Mouse (Mus musculus) limb, embryonic 14.5 days (tissue): ENCODE results near the gene Lhpp. TPM values are rescaled to one million over a fixed set of nuclear protein-coding genes. Genes with fewer than 3 reads are reported as not detected.
A peak's percentile ranks its signal among the peaks of the same experiment; 100 is the strongest.

Source experiments
- ATAC-seq: fragments of 200-750 bp; cut with Nextera tagmentation; 2 replicates; pipeline ENCODE4 v1.8.0; 2017; ENCODE audit warnings: low read depth, moderate number of reproducible peaks, moderate TSS enrichment; ENCODE audit not compliant: low FRiP score
- DNase-seq: peaks from one replicate; pipeline ENCODE4 v3.0.0-alpha.2; 2015; ENCODE audit warnings: low spot score
- H3K27ac ChIP-seq: fragments of 300-500 bp; sonication (generic); replicated peaks from 2 replicates; pipeline ENCODE4 v1.5.1; 2014; ENCODE audit warnings: low read depth, mild to moderate bottlenecking, low read length, moderate library complexity, mixed read lengths
- H3K27me3 ChIP-seq: fragments of 300-500 bp; sonication (generic); 2 replicates; pipeline ENCODE4 v1.6.1; 2014; ENCODE audit warnings: low read length, mixed read lengths; ENCODE audit not compliant: control insufficient read depth, insufficient read depth
- H3K36me3 ChIP-seq: fragments of 300-500 bp; sonication (generic); 2 replicates; pipeline ENCODE4 v1.6.1; 2014; ENCODE audit warnings: mild to moderate bottlenecking, low read length, moderate library complexity, mixed read lengths; ENCODE audit not compliant: control insufficient read depth, insufficient read depth
- H3K4me1 ChIP-seq: fragments of 300-500 bp; sonication (generic); 2 replicates; pipeline ENCODE4 v1.6.1; 2014; ENCODE audit warnings: antibody characterized with exemption, low read length, mixed read lengths; ENCODE audit not compliant: control insufficient read depth, insufficient read depth
- H3K4me2 ChIP-seq: fragments of 300-500 bp; sonication (generic); replicated peaks from 2 replicates; pipeline ENCODE4 v1.6.1; 2014; ENCODE audit warnings: low read depth, mild to moderate bottlenecking, low read length, moderate library complexity; ENCODE audit not compliant: severe bottlenecking
- H3K4me3 ChIP-seq: fragments of 300-500 bp; sonication (generic); replicated peaks from 2 replicates; pipeline ENCODE4 v1.5.1; 2014; ENCODE audit warnings: low read length
- H3K9ac ChIP-seq: fragments of 300-500 bp; sonication (generic); 2 replicates; pipeline ENCODE4 v1.6.1; 2014; ENCODE audit warnings: mild to moderate bottlenecking, low read depth, low read length, moderate library complexity; ENCODE audit not compliant: severe bottlenecking
- H3K9me3 ChIP-seq: fragments of 300-500 bp; sonication (generic); 2 replicates; pipeline ENCODE4 v1.6.1; 2016; ENCODE audit warnings: low read length; ENCODE audit not compliant: control insufficient read depth
- POLR2A ChIP-seq: fragments of 200-500 bp; IDR thresholded peaks from 2 replicates; pipeline ENCODE4 v1.8.0; 2012; ENCODE audit warnings: inconsistent platforms, mild to moderate bottlenecking, moderate library complexity, borderline replicate concordance; ENCODE audit not compliant: insufficient read depth, insufficient read length; ENCODE audit errors: extremely low read depth
- WGBS: fragments of 180-500 bp; shearing (Covaris S2); extraction: QIAGEN DNeasy Blood & Tissue Kit; methylation state at CpG from one replicate; pipeline ENCODE4 v1.1.7; 2014; 5-methylcytosine and 5-hydroxymethylcytosine counted together
- polyA plus RNA-seq, 2 experiments: library from polyadenylated mRNA; depleted of rRNA in 1 of 2; stranded (reverse) in 1 of 2; unstranded in 1 of 2; fragments of >200 nt; fragmentation: Nextera tagmentation in 1 of 2; extraction: Ambion mirVana in 1 of 2; gene quantifications; 2 replicates each; pipeline versions ENCODE4 v1.2.1 to v1.2.3; 2012 to 2014

Lhpp gene
- polyA plus RNA-seq, 2 experiments: 20.9 to 22.5 TPM

GRCm38 (mm10) chr7:132597251-132598041, 13.0 kb upstream of the Lhpp start:
- Histone ChIP-seq H3K4me3 (peak overlapping the region; percentile 45), H3K4me2 (peak overlapping the region; percentile 89), H3K27ac (no peak overlapping the region), H3K36me3 (no peaks in the 10 kb centered on the region), H3K9me3 (no peaks in the 10 kb centered on the region), H3K4me1 (peaks cover 24% of the 10 kb centered on the region), H3K27me3 (peaks cover 71% of the 10 kb centered on the region), H3K9ac (peak overlapping the region; percentile 44)
- 0% methylated on average over 51 of the region's 60 CpGs for WGBS
- no peak for TF ChIP-seq POLR2A
- DNase-seq: no peak
- 0 out of 2 replicates have a peak, but pooled peaks have one; percentile 12 for ATAC-seq

- Histone ChIP-seq H3K9ac (0 out of 2 replicates have a peak within 1 kb of the TSS, but pooled peaks have one; percentile 38), H3K9me3 (no peaks in the 10 kb centered on the region), H3K4me2 (peak within 1 kb of the TSS; percentile 85), H3K4me1 (peaks cover 24% of the 10 kb centered on the region), H3K4me3 (peak within 1 kb of the TSS; percentile 37), H3K36me3 (no peaks in the 10 kb centered on the region), H3K27me3 (peaks cover 76% of the 10 kb centered on the region), H3K27ac (no peak within 1 kb of the TSS)
- WGBS: under 1% methylated on average over 46 of the region's 52 CpGs
- TF ChIP-seq POLR2A: no peak
- 0 out of 2 replicates have a peak, but pooled peaks have one; percentile 51 for ATAC-seq
- peak; percentile 31 for DNase-seq
Measured at GRCm38 (mm10) chr7:132599071-132599975, 11.1 kb upstream of the Lhpp start, which contains the start of gene Nkx1-2. Nkx1-2 (minus strand) TSS chr7:132599637.

DNA sequence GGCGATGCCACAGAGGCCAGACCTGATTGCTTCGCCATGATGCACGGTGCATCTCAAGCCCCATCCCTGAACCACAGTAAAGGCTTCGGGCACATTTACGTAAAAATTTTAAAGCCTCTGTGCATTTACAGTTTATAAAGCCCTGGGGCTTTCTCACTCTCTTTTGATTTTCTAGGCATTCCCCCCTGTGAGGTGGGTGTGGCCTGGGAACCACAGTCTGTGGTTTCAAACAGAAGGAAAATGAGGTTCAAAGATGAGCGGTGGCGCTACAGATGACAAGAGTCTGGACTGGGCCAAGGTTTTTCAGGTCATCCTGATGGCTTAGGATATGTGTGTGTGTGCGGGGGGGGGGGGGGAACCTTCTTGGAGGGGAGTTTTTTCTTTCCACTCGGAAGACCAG, 10.4 kb upstream of the Lhpp start:
- Histone ChIP-seq H3K4me2 (peak overlapping the region; percentile 85), H3K4me1 (peaks cover 24% of the 10 kb centered on the region), H3K36me3 (no peaks in the 10 kb centered on the region), H3K27me3 (peaks cover 76% of the 10 kb centered on the region), H3K9me3 (no peaks in the 10 kb centered on the region), H3K27ac (no peak overlapping the region), H3K4me3 (peak overlapping the region; percentile 37), H3K9ac (no peak overlapping the region)
- TF ChIP-seq POLR2A: no peak
- WGBS: 2% methylated on average over 9 of the region's 9 CpGs
- no peak for DNase-seq
- no peak for ATAC-seq

GRCm38 (mm10) chr7:132600926-132601325, 9.5 kb upstream of the Lhpp start:
- H3K27me3 ChIP-seq: peaks cover 70% of the 10 kb centered on the region
- no peak overlapping the region for H3K4me2 ChIP-seq
- H3K9ac ChIP-seq: no peak overlapping the region
- H3K4me3 ChIP-seq: no peak overlapping the region
- WGBS: 16% methylated on average over 8 of the region's 8 CpGs
- H3K4me1 ChIP-seq: peaks cover 24% of the 10 kb centered on the region
- H3K36me3 ChIP-seq: no peaks in the 10 kb centered on the region
- no peak for TF ChIP-seq POLR2A
- ATAC-seq: no peak
- no peak overlapping the region for H3K27ac ChIP-seq
- no peak for DNase-seq
- H3K9me3 ChIP-seq: no peaks in the 10 kb centered on the region

- 84% methylated on average over 4 of the region's 4 CpGs for WGBS
Measured at GRCm38 (mm10) chr7:132604720-132605119, 5.7 kb upstream of the Lhpp start.

More at GRCm38 (mm10) chr7:132604720-132605119, 5.7 kb upstream of the Lhpp start:
- Histone ChIP-seq H3K4me3 (no peak overlapping the region), H3K9ac (no peak overlapping the region), H3K27ac (no peak overlapping the region), H3K9me3 (no peaks in the 10 kb centered on the region), H3K4me2 (no peak overlapping the region), H3K27me3 (peaks cover 32% of the 10 kb centered on the region), H3K4me1 (peaks cover 7% of the 10 kb centered on the region; the same call in 1 of the 2 replicates), H3K36me3 (no peaks in the 10 kb centered on the region)
- TF ChIP-seq POLR2A: no peak
- ATAC-seq: no peak
- DNase-seq: no peak
